Mouse (Mus musculus) lung, adult 2 months (tissue): ENCODE data around the gene Bcl11a.

Experiments used
- CTCF ChIP-seq: fragments of 200-500 bp; IDR thresholded peaks from 2 replicates; pipeline ENCODE4 v1.5.1; 2011; ENCODE audit warnings: mild to moderate bottlenecking, low read length, control low read depth; ENCODE audit not compliant: insufficient read depth
- POLR2A ChIP-seq: fragments of 200-500 bp; IDR thresholded peaks from 2 replicates; pipeline ENCODE4 v1.6.1; 2011; ENCODE audit warnings: low read depth, mild to moderate bottlenecking, control low read depth, low read length, borderline replicate concordance; ENCODE audit errors: extremely low read depth

DNA sequence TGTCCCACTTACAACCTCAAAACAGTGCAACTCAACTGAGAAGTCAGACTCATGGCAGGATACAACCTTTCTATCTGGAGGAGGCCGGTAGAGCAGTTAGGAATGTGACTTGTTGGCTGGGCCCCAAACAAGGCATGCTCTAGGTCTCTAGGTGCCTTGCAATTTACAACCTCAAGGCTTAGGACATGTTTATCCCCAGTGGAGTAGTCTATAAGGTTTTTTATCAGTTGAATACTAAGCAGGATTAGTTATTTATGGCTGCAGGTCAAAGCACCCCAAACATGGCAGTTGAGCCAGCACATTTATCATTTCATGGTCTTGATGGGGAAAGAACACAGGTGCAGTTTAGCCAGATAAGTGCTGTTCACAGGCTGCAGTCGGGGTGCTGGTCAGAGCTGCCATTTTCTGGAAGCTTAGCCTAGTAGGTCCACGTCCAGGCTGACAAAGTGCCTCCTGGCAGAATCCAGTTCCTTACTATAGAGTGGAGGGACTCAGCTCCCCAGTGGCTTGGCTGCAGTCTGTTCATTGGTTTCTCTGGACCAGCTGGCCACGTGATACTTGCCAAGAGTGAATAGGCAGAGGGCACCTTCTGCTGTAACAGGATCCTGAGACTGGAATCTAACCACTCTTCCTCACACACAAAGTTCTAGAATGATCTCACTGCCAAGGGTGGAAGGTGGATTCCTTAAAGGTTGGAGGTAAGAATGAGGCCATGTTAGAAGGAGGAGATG is 118.8 kb downstream of the Bcl11a start:
- TF ChIP-seq CTCF (no peak), POLR2A (no peak)
